Mouse (Mus musculus): ENCODE data around the gene Cxcr1.
"Not testable (repeated sequence)": the region's sequence is repeated elsewhere in the genome, so short reads cannot be mapped to it uniquely, and the experiment has no call there.

Cxcr1 gene

DNA sequence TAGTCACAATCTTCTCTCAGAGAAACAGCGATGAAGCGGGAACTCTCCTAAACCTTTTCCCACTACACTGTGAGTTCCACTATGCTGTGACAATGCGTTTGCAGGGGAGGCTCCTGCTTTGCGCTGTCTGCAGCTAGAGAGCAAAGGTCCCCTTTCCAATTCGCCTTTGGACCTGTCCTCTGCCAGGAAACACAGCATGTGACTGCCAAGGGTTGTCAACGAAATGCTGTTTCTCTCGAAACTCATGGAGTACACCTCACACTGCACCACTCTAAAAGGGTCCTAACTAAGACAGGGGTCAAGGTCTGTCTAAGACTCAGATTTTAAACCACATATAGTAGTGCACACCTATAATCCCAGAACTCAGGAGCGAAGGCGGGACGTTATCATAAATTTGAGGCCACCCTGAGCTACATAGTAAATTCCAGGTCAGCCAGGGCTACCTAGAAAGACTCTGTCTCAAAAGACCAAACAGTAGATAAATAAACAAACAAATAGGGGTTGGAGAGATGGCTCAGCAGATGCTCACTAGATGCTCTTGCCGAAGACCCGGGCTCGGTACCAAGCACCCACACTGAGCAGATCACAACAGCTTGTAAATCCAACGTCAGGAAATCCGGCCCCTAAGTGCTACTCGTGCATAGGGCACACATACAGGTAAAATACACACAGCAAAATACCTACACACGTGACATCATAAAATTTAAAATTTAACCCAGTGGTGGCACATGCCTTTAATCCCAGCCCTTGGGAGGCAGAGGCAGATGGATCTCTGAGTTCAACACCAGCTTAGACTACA is 2.4 kb upstream of the Cxcr1 start:
- DNase-seq (ENCODE audit: low spot score in 2 of 2) = no peak

GRCm38 (mm10) chr1:74195961-74196360 is 1.5 kb upstream of the Cxcr1 start:
- no peak for DNase-seq (ENCODE audit: low spot score in 2 of 2)

DNA sequence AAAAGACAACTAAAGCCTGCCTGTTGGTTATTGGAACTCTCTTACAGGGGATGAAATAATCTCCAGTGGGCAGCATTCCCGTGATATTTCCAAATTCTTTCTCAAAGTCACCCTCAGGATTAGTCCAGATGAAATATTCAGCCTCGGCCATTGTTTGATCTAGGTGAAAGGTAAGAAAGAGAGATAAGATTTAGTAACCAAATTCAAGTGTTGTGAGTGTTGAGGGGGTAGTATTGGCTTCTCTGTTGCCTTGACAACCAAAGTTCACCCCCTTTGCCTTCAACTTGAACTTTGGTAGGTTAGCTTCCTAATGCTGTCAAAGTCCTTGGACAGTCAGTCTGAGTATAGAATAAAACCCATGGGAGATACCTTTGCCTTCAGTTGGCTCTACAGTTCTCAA is 1.7 kb downstream of the Cxcr1 start:
- DNase-seq (ENCODE audit: low spot score in 2 of 2) = no peak

GRCm38 (mm10) chr1:74190471-74190870 is 4.0 kb downstream of the Cxcr1 start:
- no peak for DNase-seq (ENCODE audit: low spot score in 2 of 2)

- DNase-seq (ENCODE audit: low spot score in 2 of 2) = no peak
Observed at GRCm38 (mm10) chr1:74183006-74183405, 11.4 kb downstream of the Cxcr1 start.

- no peak for DNase-seq (ENCODE audit: low spot score in 2 of 2)
Observed at GRCm38 (mm10) chr1:74181462-74181861, 13.0 kb downstream of the Cxcr1 start.

DNA sequence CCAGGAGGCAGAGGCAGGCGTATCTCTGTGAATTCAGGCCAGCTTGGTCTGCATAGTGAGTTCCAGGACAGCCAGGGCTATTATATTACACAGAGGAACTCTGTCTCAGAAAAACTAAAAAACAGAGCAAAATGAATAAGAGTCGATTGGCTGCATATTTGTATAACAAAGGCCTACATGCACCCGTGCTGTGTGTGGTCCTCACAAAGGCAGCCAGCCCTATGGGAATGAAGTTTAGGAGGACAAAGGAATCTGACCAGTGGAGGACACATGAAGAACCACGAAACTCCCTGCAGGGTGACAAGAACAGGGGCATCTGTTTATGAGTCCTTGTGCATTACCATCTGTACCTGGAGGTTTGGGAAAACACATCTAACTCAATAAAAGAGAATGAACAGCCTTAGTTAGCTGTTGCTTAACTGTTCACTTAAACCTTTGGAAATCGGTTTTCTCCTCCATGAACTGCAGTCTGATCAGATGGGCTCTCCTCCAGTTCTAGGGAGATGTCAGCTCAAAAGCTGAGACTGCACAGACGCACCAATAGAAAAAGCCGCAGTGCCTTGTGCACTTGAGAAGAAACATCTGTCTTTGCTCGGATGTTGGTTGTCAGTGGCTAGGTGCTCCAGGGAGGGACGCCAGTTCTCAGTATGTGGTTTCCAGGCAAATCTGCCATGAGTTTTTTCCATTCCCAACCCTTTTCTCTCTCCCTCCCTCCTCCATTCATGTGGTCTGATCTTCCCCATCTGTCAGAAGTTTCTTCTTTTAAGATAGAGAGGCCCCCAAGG is 14.6 kb downstream of the Cxcr1 start:
- DNase-seq (ENCODE audit: low spot score in 2 of 2) = no peak

- no peak for DNase-seq (ENCODE audit: low spot score in 2 of 2)
Observed at GRCm38 (mm10) chr1:74178618-74179017, 15.8 kb downstream of the Cxcr1 start.

DNA sequence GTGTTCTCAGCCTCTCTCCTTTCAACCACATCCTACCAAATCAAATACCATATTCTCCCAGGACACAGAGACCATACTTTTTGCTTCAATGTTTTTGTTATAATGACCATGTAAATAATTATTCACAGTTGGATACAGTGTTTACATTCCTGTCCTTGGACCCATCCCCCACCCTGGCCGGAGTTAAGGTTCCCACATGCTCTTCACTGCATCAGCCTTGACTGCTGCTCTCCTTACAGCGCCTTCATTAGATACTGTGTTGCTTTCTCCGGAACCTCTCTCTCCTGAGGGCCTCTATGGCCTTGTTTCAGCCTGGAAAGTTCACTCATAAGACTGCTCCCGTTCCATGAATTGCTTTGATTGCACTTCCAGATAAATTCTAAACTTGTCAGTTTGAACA is 18.7 kb downstream of the Cxcr1 start:
- no peak for DNase-seq (ENCODE audit: low spot score in 2 of 2)

DNA sequence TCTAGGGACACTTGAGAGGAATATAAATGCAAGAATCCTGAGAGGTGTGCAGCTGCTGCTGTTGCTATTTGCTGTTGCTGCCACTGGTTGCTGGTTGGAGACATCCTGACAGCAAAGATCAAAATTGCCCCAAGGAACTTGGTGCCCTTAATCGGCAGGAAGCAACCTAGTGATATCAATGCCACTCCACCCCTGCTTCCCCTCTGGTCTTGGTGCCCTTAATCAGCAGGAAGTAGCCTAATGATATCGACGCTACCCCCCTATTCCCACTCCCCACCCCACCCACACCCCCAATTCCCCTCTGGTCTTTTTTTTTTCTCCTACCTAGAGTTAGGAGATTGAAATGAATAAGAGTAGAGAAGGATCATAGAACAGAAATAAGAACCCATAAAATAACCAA is 21.7 kb downstream of the Cxcr1 start:
- DNase-seq (ENCODE audit: low spot score in 2 of 2) = no peak

DNA sequence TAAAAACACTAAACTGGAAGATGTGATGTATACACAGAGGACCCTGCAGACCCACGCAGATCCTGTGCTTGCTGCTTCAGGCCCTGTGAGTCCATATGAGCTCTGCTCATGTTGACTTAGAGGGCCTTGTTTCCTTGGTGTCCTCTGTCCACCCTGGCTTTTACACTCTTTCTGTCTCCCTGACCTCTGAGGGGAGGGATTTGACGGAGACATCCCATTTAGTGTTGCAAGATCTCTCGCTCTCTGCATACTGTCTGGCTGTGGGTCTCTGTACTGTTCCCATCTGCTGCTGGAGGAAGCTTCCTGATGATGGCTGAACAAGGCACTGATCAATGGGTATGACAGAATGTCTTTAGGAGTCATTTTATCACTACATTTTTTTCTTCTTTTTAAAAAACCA is 24.7 kb downstream of the Cxcr1 start:
- no peak for DNase-seq (ENCODE audit: low spot score in 2 of 2)

DNA sequence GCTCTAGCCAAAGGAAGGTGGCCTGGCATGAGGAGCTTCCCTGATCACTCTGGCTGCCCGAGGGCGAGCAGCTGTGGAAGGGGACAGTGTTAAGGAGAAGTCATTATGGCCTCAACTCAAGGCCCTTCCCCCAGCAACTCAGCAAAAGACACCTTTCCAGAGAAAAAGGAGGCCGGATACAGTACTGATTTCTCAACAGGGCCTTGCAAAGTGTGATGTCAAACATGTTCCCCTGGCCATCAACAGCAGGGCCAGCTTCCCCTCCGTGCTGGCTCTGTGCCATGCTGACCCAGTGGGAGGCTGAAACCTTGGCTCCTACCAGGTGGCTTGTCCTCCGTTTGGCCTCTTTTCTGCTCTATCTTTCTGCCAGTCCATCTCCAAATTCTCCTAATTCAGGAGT is 27.3 kb downstream of the Cxcr1 start:
- no peak for DNase-seq (ENCODE audit: low spot score in 2 of 2)

- DNase-seq (ENCODE audit: low spot score in 2 of 2) = no peak
Observed at GRCm38 (mm10) chr1:74160036-74160435, 34.4 kb downstream of the Cxcr1 start.

DNA sequence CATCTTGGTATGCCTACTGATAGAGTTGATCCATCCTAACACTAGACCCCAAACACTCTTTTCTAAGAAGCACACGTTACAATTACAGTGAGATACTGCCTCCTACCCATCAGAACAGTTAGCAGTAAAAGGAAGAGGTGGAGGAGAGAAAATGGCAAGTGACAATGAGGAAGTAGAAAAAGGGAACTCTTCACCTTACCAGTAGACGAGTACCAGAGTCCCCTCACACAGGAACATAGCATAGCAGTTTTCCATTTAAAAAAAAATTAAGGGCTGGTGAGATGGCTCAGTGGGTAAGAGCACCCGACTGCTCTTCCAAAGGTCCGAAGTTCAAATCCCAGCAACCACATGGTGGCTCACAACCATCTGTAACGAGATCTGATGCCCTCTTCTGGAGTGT is 34.8 kb downstream of the Cxcr1 start:
- DNase-seq (ENCODE audit: low spot score in 2 of 2) = not testable (repeated sequence)

GRCm38 (mm10) chr1:74156381-74156910 is 38.0 kb downstream of the Cxcr1 start:
- DNase-seq (ENCODE audit: low spot score in 2 of 2) = no peak

DNA sequence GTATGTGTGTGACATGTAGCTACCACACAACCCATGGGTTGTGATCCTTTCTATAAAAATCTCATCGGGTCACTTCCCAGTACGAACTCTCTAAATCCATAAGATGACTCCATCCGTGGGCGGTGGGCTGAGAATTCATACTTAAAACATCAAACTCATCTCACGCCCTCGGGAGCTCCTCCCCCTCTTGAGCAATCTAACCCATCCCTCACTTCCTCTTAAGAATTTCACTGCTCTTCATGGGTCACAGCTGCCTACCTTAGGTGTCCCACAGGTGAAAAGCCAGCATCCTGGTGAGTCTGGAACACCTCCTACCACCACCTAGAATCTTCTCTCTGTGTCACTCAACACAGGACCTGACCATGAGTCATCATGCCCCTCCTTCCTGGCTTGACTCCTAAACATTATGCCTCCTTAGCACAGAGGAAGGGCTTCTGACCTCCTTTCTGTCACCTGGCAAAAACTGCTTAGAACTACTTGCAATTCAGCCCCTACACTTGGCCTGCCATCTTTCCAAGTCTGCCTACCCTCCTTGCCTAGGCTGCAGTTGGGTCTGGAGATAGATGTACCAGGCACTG is 38.9 kb downstream of the Cxcr1 start:
- no peak for DNase-seq (ENCODE audit: low spot score in 2 of 2)

DNA sequence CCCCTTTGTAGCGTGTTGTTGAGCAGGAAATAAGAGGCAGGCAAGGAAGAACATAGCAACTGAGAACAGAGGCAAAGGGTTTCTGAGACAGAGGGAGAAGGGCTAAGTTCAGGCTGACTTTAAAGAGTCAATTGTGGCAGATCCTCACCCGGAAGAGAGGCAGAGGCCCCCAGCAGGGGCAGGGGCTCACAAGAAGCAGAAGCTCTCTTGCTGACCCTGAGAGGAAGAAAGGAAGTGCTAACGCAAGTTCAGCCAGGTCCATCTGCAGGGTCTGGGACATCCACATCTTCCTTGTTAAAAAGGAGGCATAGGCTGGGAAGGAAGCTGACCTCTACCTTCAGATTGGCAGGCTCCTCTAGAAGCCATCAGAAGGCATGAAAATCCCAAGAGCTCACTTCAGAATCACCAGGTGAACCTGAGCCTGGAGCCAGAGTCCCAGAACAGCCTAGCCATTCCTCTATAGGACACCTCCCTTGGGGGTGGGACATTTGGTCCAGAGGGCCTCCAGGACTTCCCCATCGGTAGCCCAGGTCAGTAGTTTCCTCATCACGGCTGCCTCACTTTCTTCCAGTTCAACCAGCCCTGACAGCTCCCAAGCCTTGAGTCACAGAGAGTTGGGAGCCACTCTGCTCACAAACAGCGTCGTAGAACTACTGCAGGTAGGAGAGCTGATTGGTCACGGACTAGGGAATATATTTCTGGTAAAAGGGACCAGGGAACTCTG is 40.8 kb downstream of the Cxcr1 start, which contains the start of gene Cxcr2:
Gene Cxcr2 (plus strand): TSS at position 529 of the 724 bp plus-strand sequence.
- no peak for DNase-seq (ENCODE audit: low spot score in 2 of 2)

GRCm38 (mm10) chr1:74151091-74151490 is 43.3 kb downstream of the Cxcr1 start:
- no peak for DNase-seq (ENCODE audit: low spot score in 2 of 2)

GRCm38 (mm10) chr1:74150101-74150500 is 44.3 kb downstream of the Cxcr1 start:
- no peak for DNase-seq (ENCODE audit: low spot score in 2 of 2)

DNA sequence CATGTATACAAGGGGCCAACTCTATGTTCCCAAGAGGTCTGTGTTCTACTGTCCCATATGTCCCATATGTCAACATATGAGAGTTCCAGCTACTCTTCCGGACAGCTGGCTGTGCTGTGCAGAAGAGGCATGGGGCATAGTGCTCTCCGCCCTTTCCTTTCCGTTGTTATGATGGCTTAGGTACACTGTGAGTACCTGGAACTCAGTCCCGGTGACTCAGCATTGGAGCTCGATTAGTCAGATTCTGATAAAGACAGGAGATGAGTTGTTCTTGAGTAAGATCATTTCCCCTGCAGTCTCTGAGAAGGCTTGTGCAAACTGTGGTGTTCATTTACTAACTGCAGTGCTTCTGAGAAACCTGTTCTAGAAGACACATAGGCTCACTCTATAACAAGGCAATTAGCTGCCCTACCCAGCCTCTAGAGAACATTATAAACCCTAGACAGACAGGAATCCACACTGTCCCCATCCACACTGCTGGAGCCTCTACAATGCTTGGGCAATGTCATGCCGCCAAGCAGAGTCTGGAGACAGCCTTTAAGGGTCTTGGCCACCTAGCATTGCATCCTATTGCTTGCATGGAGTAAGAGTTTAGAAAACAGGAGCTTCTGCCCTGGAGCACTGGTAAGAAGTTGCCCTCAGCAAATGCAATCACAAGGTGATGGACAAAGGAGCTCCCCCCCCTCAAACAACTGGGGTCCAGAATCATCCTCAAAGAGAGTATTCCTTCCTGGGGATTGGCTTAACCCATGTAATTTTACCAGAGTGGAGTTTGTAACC is 45.1 kb downstream of the Cxcr1 start:
- no peak for DNase-seq (ENCODE audit: low spot score in 2 of 2)

All from cerebellum, postnatal 4 days (tissue).